Mouse (Mus musculus): ENCODE results near the gene Ccdc184. TPM values are rescaled to one million over a fixed set of nuclear protein-coding genes. Genes with fewer than 3 reads are reported as not detected.
A peak's percentile ranks its signal among the peaks of the same experiment; 100 is the strongest.

Gene Ccdc184
- not detected for total RNA-seq (2021)
- long read RNA-seq, experiment 1, result 0 reads
- long read RNA-seq, experiment 2, result 0 reads

DNA sequence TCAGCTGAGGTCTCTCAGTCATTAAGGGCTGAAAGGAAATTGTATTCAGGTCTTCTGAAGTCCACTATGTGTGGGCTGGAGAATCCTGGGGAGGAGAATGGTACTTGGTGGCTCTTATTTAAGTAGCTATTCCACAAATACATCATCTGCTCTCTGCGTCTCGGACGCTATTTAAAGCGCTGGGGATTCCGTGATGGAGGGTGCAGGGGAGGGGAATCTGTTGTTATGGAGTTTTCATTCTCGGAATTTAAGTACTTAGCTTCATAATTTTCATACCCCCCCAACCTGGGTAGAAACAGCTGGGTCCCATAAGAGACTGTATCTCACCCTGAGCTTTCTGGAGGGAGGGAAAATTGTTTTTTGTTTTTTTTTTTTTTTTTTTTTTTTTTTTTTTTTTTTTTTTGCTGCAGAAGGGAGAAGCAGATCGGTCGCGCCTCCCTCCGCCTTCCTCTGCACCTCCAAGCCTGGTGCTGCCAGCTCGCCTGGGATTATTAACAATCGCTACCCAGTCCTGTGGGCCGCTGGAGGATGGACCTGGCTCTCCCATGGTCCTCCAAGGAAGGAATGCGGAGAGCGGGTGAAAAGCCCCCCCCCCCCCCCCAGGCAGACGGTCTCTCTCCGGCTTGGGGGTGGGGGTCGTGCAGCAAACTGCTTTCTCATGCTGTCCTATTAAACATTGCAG is at the start of gene Ccdc184:
TSS of gene Ccdc184 (plus strand) at position 196 of the 682 bp plus-strand sequence.
- no peak for DNase-seq

DNA sequence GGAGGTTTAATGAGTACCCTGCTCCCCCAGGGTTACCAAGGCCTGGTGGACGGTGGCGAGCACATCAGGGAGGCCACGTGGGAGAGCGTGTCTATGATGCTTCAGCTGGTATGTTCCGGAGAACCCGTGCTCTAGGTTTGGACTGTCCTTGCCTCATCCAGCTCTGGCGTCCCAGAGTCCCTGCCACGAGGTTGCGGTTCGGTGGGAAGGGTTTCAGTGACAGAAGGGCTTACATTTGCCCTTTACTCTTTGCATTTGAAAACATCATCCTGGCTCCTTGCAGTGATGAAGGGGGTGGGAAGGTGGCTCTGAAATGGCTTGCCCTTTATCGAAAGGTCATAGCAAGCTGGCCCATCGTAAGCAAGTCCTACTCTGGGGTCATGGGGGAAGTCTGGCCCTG is 47.6 kb upstream of the Ccdc184 start:
- peak; percentile 76 for DNase-seq

DNA sequence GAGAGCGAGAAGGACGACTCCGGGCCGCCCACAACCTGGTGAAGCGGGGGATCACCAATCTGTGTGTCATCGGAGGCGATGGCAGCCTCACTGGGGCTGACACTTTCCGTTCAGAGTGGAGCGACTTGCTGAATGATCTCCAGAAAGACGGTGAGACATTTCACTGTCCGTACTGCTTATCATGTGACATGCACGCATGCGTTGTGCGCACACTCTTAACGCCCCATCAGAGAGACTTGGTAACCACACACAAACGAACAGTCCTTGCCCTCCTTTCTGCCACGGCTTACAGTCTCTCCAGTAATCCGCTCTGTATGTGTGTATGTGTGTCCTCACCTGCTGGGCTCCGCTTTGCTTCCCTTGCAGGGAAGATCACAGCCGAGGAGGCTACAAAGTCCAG is 46.1 kb upstream of the Ccdc184 start:
- no peak for DNase-seq

DNA sequence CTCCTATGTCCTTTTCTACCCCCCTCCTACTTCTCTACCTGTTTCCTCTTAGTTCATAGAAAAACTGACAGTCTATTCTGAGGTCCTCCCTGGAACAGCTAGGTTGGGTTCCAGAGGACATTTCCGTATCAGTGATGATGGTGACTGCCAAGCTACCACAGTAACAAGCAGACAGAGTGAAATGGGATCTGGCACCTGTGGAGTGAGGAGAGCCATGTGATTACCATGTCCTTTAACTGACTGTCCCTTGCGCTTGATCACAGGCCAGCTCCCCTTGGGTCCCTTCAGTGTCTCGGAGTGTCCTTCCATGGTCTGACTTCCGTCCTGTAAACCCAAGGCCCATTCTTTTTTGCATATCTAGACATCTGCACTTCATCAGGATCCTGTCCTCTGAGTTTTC is 36.0 kb upstream of the Ccdc184 start:
- peak; percentile 78 for DNase-seq

DNA sequence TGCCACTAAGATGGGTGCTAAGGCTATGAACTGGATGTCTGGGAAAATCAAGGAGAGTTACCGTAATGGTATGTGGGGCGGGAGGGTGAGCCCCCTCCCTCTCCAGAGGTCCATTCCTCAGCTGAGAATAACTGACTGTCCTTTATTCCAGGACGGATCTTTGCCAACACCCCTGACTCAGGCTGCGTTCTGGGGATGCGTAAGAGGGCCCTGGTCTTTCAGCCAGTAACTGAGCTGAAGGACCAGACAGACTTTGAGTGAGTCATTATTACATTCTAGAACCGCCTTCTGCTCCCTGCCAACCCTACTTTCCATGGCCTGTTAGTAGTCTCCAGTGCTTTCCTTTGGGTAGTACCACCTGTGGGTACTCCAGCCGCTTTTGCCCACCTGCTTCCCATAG is 35.5 kb upstream of the Ccdc184 start:
- DNase-seq, result no peak

DNA sequence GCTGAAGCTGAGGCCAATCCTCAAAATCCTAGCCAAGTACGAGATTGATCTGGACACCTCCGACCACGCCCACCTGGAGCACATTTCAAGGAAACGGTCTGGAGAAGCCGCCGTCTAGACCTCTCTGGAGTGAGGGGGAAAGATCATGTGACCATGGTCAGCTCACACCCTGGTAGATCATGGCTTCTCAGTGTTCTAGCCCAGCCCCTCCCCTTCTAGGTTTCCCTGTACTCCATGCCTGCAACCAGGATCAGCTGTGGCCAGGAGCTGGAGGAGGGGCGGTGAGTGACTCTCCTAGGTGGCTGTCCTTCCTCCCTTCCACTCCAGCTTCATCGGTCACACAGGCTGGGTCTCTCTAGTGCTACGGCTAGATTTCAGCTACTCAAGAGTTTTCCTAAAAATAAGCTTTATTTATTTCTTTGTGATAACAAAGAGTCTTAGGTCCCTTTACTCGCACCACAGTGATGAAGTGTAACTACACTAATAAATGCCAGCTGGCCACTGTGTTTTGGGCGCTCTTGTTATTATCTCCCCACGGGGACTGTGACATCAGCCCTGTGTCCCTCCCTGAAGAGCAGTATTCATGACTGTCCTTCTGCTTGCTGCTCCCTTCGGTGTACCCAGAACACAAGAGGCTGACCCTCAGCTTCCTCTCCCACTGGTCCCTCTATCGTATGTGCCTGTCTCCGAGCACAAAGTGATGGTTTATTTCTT is 34.9 kb upstream of the Ccdc184 start:
- no peak for DNase-seq

DNA sequence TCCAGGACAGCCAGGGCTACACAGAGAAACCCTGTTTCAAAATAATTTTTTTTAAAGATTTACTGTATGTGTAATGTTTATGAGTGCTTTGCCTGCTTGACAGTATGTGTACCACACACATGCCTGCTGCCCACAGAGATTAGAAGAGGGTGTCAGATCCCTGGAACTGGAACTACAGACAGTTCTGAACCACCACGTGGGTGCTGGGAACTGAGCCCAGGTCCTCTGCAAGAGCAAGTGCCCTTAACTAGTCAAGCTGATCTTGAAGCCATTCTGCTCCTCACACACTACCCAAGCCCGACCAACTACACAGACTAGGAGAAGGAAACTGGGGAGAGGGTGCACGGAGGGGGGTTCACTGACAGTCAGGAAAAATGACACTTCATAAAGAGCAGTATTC is 33.5 kb upstream of the Ccdc184 start:
- DNase-seq, result no peak

DNA sequence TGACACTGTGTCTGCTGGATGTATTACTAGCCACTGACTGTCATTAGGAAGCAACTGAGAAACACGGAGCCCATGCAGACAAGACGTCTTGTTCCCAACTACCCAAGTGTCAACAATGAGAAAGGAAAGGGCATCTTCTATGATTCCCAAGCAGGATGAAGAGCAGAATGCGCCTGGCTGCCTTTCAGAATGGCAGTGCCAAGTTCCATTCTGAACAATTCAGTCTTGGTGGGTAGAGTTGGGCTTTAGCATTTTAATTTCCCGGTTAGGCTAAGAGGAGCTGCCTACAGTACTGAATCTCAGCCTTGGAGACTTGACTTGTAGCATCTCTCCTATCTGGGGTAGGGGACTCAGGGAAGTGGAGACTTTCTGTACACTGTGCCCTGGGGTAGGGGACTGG is 32.9 kb upstream of the Ccdc184 start:
- no peak for DNase-seq

DNA sequence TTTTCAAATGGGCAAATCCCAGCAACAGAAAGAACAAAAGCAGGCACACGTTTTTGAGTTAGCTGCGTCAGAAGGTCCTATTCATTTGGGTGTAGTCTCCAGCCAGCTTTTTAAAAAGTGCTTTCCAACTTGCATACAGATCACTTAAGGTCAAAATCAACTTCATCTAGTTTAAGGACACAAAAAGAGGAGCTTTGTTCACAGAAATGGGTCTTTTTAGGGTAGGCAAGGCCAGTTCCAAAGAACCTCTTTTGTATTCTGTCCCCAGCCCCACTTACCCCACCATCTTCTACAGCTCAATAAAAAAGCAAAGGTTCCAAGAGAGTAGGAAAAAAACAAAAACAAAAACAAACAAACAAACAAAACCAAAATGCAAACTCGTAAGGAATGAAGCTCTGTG is 32.3 kb upstream of the Ccdc184 start:
- DNase-seq, result no peak

DNA sequence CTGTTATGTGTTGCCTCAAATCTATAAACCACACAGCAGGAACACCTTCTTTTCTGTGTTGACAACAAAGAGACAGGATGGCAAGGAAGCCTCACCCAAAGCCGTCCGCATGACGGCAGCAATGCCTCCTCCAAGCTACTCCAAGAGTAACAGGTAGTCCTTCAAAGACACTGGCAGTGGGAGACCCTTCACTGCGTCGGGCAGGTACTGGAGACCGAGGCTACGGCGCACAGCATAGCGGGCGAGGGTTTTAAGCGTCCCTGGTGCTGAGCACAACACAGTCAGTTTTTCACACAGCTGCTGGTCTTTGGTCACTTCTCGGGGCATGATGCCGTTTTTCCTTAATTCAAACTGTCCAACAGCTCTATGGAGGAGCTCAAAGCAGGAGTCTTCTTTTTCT is 31.3 kb upstream of the Ccdc184 start:
- no peak for DNase-seq

DNA sequence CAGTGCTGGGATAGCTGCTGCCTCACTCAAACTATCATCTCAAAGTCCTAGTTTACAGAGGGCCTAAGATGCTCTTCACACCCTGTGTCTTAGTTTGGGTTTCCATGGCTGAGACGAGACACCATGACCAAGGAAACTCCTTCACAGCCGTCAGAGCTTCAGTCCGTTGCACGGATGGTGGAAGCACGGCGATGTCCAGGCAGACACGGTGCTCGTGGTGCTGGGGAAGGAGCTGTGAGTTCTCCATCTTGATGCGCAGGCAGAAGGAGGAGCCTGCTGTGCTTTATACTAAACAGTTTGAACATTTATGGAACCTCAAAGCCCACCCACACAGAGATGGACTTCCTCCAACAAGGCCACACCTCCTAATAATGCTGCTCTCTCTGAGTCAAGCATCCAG is 30.1 kb upstream of the Ccdc184 start:
- no peak for DNase-seq

DNA sequence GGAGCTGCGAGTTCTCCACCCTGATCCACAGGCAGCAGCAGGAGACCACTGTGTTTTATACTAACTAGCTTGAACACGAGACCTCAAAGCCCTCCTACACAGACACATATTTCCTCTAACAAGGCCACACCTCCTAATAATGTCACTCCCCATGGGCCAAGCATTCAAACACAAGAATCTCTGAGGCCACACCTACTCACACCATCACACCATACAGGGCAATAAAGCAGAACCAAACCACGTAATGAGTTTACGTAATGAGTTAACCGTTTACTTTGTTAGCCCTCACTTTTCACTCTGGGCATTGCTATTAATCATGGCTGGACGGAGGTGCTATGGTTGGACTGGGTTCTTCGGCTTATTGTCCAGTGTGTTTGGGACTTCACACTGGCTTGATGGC is 27.2 kb upstream of the Ccdc184 start:
- no peak for DNase-seq

DNA sequence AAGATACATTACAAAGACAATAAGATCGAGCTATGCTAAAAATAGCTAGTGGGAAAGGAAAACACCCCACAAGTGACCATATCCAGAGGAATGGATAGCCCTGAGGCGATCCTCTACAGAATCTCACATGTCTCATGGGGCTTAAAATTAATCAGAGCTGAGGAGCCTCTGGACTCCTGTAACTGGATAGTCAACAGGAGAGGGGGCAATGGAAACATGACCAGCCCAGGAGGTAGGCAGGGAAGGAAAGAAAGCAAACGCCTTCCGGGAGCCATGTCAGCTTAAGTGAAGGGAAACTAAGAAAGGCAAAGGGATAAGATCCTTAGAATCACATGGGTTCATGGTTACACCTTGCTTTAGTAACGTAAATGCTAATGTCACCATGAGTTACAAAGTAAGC is 26.1 kb upstream of the Ccdc184 start:
- no peak for DNase-seq

DNA sequence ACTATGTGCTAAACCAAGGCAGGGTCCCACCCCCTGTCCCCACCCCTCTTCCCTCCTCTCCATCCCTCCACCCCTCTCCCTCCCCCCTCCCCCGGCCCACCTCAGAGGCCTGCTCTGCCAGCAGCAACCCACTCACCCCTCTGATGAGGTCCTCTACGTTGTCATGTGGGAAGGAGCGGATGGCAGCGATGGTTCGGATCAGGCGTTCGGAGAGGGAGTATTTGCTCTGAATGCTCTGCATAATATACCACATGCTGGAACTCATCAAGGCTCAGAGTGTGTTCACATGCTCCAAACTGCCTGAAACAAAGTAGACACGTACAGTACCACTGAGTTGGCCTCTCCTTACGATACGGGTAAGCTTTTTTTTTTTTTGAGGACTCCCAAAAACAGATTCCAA is 24.4 kb upstream of the Ccdc184 start:
- no peak for DNase-seq

DNA sequence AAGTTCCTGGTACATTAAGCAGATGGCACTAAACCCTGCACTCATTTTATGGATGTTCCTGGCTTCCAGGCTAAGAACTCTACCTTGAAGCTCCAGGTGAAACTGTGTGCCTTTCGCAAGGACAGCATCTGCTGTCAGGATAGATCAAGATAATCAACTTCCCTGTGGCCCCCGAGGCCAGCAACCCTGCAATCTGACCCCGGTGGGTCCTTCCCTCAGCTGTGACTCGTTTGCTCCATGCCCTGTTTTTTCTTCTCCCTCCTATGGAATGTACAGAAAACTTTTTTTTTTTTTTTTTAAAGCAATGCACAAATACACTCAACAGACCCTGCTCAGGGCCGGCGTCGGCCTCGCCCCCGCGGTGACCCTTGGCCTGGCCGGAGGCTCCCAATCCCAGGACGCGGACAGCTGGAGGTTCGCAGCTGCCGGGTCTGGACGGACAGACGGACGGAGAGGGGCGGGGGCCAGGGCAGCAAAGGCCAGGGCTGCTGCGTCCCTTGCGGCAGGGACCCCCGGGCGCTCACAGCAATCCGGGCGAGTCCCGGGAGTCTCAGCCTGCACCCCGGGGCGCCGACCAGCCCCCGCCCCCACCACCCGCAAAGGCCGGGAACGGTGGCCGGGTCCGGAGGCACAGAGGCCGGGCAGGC is 22.0 kb upstream of the Ccdc184 start:
- DNase-seq, result no peak

DNA sequence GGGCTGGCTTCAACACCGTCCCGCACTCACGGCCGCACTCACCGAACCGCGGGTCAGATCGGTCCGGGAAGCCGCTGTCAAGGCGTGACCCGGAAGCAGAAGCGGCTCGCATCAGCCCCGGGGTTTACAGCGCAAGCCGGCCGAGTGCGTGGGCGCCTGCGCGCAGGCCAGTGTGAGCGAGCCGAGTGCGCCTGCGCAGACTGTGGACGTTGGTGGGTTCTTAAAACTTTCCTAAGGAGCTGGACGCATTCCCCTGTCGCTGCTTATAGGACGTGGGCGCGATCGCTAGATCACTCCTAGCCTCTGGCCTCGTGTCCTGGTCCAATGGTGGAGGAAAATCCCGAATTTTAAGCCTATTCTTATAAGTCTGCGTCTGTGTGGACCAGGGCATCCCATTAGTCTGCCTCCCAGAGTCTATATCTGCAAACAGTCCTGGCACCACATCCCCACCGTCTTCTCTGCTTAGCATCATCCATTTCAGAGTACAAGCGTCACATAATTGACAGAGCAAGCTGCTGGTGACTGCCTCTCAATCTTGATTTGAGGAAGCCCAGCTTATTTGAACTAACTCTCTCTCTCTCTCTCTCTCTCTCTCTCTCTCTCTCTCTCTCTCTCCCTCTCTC is 21.3 kb upstream of the Ccdc184 start:
- DNase-seq, result peak; percentile 92

DNA sequence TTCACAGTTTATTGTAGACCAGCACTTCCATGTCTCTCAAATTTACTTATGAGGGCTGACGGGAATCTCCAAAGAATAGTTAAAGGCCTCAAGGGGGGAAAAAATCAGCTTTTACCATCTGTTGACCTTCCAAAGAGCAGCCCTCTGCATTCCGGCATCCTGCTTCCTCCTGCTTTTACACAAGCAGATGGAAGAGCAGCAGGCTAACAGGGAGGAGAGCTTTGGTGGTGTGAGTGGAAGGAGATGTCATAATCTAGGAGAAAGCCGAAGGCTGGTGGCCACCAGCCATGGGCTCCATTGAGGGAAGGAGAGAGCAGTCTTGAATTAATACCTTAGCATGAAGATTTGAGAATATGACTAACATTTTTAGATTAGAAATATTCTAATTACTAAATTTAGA is 18.6 kb upstream of the Ccdc184 start:
- DNase-seq, result no peak

DNA sequence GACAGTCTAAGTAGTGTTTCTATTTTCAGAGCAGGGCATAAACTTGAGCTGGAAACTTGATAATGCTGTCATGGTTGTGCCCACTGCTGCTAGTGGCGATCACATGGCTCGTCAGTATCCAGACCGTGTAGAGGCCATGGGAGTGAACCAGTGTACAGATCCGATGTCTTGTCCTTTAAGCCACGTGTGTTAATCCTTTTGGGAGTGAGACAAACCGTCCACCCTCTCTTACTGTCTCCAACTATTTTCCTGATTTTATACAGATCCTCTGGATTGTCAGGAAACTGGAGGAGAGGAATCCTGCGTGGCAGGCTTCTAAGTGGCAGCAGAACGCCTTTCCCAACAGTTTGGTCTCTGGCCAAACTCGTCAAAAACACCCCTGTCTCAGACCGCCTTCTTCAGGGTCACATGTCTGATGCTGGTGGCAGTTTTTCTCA is 17.8 kb upstream of the Ccdc184 start:
- peak; percentile 67 for DNase-seq

DNA sequence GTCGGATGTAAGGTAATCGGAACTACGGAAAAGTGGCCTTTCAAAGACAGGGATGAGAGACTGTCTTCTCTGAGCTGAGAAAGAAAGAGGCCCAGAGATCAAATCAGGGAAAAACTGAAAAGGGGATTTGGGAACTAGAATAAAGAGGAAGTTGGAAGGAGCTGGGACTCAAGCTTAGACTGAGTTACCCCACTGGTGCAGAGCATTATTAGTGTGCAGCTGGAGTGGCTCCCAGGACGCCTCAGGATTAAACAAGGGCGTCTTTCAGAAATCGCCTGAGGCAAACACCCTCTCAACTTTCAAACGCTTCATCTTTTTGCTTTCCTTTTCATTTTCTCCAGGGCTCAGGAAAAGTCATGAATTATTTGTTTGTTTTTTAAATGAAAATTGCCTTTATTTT is 14.0 kb upstream of the Ccdc184 start:
- no peak for DNase-seq

DNA sequence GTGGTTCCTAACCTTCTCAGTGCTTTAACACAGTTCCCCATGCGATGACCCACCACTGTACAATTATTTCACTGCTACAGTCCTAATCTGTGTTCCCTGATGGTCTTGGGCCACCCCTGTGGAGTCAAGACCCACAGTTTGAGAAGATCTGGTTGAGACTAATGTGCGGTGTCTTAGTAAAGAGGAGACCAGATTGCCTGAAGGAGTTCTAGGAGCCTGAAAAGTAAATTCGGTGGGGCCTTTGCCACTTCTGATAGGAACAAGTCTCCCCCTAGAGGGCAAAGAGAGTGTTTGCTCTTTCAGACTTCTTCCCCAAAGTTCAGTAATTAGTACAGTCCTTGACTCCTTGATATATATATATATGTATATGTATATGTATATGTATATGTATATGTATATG is 13.3 kb upstream of the Ccdc184 start:
- no peak for DNase-seq

DNA sequence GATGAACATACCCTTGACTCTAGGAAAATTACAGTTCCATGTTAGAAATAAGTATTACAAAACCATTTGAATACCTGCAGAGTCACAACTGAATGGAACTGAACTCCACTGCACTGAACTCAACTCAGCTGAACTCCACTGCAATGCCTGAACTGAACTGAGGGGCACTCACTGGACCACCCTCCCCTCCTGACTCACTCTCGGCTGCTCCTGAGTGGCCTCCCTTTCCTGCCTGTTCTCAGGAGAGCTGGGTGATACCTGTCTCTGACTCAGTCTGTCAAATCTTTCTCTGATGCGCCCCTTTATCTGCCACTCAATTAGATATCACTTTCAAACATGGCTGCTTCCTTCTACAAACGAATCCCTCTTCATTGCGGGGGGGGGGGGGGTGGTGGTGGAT is 12.8 kb upstream of the Ccdc184 start:
- DNase-seq, result no peak

DNA sequence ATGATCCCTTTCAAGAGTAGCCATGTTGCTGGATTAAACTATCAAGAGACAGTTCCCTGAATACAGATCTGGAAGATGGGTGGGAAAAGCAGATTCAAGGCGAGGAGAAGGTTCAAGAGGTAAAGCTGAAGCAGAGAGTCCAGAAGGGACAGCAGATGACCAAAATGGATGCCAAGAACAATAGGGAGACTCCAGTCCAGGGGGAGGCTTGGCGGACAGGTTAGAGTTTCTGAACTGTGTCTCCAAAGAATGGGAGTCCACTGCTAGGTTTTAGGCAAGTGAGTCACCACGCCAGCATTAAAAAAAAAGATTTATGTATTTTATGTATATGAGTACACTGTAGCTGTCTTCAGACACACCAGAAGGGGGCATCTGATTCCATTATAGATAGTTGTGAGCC is 12.3 kb upstream of the Ccdc184 start:
- DNase-seq, result no peak

DNA sequence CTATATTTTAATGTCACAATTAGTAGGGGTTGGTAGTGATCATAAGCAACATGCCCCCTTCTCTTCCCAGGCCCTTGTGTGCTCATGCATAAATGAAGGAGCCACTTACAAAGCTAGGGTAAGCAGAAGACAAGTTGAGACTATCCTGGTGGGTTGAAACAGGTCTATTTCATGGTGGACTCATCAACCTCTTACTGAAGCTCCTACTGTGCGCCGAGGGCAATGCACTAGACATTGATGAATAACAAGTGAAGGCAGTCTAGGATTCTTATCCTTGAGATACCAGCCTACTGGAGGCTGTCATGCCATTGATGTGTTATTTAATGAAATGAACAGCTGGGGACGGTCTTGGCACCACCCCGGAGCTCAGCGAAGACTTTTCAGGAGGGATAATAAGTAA is 11.7 kb upstream of the Ccdc184 start:
- no peak for DNase-seq

Data from gastrocnemius, postnatal 25 days (tissue).